Mouse (Mus musculus): Measurements from ENCODE around the gene Tpr. TPM values are rescaled to one million over a fixed set of nuclear protein-coding genes. Genes with fewer than 3 reads are reported as not detected.

The Tpr gene
- total RNA-seq (2021): 10 to 100 TPM; 83.0 to 85.2 TPM
- long read RNA-seq, experiment 1, full-length matches to known transcripts: 1 of 129 reads
- long read RNA-seq, experiment 1, partial matches to known transcripts: 126 of 129 reads
- long read RNA-seq, experiment 1, other reads (novel, unspliced or antisense): 2 of 129 reads
- long read RNA-seq, experiment 2, full-length matches to known transcripts: 6 of 119 reads
- long read RNA-seq, experiment 2, partial matches to known transcripts: 14 of 119 reads
- long read RNA-seq, experiment 2, other reads (novel, unspliced or antisense): 99 of 119 reads

DNA sequence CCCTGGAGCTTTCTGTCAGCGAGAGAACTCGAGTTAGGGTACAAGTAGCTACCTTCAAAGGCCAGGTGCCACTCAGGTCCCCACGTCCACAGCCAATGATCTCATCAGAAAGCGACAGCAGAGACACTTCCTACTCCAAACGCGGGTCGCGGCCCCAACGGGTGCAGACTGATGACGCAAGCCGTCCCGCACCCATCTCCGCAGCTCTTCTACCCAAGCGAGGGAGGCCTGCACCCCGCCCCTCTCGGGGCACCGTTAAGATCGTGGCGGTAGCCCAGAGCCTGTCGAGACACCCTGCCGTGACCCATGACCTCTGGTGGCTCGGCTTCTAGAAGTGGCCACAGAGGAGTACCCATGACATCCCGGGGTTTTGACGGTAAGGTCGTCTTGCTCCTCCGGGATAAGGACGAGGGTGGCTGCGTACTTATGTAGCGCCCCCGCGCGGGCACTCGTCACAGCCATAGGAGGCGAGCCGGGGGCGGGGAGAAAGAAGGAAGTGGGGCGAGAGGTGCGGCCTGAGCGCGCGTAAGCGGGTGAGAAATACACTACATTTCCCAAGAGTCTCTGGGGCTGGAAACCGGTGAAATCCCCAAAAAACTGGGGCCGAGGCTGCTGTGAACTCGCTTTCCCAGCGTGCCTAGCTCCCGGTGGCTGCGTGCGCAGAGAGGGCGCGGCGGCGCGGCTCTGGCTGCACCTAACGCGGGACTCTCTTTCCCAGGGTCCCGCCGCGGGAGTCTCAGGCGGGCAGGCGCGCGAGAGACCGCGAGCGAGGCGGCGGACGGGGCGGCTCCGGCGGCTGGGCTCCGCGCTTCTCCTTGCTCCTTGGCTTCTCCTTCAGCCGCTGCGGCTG is at the start of gene Tpr, which contains the start of gene Odr4:
Tpr (plus strand) TSS at position 201 of the 850 bp plus-strand sequence.
Odr4 (minus strand) TSS at position 443 of the 850 bp plus-strand sequence.
- DNase-seq: peak; percentile 98

- no peak for DNase-seq
These were observed 31.8 kb upstream of the Tpr start for GRCm38 (mm10) chr1:150360864-150361263.

- no peak for DNase-seq
These were observed 19.7 kb upstream of the Tpr start for GRCm38 (mm10) chr1:150372895-150373294.

GRCm38 (mm10) chr1:150374247-150374646 is 18.4 kb upstream of the Tpr start:
- DNase-seq: no peak

- DNase-seq: no peak
These were observed 8.5 kb upstream of the Tpr start for GRCm38 (mm10) chr1:150384138-150384537.

- no peak for DNase-seq
These were observed 5.1 kb upstream of the Tpr start for GRCm38 (mm10) chr1:150387572-150387971.

DNA sequence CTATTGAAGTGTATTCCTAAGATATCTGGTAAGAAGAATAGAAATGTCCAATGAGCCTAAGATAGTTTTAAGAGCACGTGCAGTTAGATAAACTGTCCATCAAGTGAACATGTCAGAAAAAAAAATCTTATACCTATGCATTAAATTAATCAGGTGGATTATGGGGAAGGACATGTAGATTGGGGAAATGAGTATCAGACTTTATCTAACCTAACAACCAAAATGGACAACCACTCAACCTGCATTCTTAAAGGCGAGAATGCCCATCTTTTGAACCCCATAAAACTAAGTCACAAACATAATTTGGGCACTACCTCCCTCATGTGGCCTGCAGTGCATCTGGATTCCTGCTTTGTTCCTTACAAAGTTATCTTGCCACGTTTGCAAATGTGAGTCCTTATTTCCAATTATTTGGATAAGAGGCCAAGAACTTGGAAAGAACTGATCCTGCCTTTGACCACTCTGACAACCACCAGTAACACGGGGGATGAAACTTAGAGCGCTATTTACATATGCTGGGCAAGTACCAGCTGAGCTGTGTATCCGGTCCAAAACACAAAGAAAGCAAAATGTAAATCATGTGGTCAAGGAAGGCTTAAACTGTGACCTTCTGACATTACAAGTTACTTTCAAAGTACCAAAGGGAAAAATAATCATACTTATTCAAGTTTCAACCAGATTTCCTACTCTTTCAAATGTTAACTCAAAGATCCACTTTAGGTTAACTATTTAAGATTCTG is 3.1 kb upstream of the Tpr start:
- no peak for DNase-seq

- DNase-seq: no peak
These were observed 554 bp upstream of the Tpr start for GRCm38 (mm10) chr1:150391931-150392637.

DNA sequence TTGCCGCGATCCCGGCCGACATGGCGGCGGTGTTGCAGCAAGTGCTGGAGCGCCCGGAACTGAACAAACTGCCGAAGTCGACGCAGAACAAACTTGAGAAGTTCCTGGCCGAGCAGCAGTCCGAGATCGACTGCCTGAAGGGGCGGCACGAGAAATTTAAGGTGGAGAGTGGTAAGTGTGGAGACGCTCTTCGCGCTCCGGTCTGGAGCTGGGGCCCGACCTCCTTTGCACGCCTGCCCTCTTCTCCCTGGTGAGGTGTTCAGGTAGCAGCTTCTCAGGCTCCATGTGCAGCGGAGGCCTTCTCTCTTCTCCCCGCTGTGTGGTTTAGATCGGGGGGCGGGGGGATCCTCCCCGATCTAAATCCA is 832 bp downstream of the Tpr start:
- DNase-seq: no peak

DNA sequence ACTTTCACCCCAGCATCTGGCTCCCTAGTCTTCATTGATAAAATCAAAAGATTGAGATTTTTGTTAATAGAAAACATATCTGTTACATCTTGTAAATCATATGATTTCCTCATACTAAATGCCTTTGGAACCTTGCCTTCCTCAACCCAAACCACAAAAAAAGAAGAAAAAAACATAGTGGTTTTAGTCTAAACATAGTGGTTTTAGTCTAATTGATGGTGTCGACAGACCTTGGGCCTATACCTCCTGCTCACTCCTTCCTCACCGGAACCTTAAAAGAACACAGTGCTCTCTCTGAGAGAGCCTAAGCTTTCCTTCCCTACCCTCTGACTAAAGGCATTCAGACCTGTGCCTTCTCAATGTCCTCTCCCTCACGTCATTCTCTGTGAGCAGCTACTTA is 3.4 kb downstream of the Tpr start:
- DNase-seq: no peak

- DNase-seq: no peak
These were observed 11.3 kb downstream of the Tpr start for GRCm38 (mm10) chr1:150403914-150404313.

GRCm38 (mm10) chr1:150404555-150404954 is 11.9 kb downstream of the Tpr start:
- DNase-seq: no peak

- no peak for DNase-seq
These were observed 14.6 kb downstream of the Tpr start for GRCm38 (mm10) chr1:150407285-150407684.

DNA sequence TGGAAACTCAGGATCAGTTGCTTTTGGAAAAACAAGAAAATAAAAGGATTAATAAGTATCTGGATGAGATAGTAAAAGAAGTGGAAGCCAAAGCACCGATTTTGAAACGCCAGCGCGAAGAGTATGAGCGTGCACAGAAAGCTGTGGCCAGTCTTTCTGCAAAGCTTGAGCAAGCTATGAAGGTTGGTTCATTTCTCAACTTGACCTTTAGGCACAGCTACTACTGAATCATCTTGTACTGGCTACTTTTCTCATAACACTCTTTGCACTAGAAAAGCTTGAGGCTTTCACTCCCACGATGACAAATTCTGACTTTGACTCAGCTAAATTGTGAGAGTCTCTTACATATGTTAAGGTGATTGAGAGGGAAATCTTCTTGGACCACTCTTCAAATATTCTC is 17.4 kb downstream of the Tpr start:
- DNase-seq: no peak

- DNase-seq: no peak
These were observed 23.4 kb downstream of the Tpr start for GRCm38 (mm10) chr1:150416006-150416405.

DNA sequence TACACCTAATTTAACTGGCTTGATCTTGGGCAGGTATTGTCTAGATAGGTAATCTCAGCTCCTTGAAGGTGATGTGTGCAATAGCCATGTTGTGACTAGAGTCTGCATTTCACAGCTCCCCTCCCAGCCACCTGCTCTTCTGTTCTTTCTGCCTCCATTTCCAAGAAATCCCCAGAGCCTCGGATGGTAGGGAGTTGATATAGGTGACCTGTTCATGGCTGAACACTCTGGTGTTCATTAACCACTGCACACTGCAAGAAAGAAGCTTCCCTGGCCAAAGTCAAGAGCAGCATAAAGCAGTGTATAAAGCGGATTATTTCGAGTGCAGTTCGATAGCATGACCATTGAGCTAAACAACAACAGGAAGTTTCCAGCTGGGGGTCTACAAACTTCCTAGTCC is 25.8 kb downstream of the Tpr start:
- DNase-seq: no peak

DNA sequence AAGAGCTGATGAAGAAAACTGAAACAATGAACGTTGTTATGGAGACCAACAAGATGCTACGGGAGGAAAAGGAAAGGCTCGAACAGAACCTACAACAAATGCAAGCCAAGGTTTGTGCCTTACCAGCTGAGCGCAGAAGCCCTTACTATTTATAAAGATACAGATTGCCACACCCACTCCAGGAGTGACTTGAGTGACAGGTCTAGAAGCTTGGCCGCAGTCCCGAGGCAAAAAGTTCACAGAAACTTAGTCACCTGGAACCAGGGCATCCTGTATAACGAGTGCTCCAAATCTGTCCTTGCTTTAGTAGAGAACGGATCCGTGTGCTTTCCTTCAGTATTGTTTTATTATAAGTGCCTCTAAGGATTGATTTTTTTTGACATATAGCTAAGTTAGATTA is 33.0 kb downstream of the Tpr start:
- no peak for DNase-seq

DNA sequence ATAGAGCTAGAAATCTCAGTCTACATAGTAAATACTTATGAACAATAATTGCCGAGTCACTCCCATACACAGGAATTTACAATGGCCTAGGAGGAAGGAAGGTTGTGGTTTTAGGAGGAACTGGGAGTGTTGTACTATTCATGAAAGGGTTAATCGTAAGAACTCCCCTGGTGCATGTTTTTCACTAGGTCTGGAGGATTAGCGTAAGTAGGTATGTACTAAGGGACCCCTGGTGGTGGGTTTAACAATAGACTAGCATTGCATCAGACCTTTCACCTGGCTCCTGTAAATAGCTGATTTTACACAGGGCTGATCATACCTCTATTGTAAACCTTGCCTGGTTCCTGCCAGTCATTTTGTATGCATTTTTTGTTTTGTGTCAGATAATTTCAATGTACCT is 33.6 kb downstream of the Tpr start:
- no peak for DNase-seq

DNA sequence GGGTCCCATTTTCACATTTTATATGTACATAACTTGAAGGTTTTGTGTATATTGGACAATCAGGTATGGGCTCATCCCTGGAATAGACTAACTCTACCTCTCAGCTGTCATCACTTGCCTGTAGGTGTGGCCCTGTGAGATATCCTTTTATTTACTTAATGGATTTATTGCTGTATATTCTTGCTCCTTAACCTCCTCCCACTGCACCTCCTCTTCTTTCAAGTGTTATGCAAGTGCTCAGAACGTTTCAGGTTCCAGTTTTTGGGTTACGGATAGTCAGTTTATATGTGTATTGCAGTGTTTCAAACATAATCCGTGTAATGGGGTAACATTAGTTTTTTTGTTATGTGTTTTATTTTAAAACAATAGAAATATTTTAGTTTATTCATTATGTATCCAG is 46.0 kb downstream of the Tpr start:
- DNase-seq: no peak

DNA sequence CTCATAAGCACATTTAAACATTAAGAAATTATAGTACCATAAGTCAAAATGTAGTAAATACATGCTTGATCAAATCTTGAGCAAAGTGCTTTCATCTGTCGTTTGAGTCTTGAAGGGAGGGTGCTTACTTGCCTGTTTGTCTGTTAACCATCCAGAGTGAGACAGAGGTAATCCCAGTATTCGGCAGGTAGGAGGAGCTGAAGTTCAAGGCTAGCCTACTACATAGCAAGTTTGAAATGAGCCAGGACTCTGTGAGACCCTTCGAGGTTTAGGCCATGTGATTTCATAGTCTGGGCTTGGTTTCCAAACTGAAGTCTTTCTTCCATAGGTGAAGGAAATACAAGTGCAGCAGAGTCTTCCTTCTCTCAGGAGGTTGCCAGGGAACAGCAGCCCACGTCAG is 49.1 kb downstream of the Tpr start:
- DNase-seq: no peak

- no peak for DNase-seq
These were observed 66.3 kb downstream of the Tpr start for GRCm38 (mm10) chr1:150458977-150459376.

DNA sequence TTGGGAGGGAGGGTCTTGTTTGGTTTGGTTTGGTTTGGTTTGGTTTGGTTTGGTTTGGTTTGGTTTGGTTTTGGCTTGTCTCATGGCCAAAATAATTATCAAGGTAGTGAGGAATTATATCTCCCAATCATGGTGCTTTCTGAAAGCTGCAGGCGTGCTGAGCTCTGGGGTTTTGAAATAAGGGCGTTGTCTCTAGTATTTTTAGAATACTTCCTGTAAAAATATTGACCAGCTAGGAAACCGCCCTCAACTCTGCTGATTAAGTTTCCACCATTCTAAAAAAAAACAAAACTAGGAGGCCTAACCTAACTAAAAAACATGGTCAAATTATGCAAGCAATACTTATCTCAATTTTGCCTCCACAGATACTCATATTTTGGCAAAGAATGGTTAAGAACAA is 67.0 kb downstream of the Tpr start:
- no peak for DNase-seq

Measured in gastrocnemius, postnatal 25 days (tissue).